16 mouse cellular contexts compared by ENCODE assay signal in the genomic region with DNA sequence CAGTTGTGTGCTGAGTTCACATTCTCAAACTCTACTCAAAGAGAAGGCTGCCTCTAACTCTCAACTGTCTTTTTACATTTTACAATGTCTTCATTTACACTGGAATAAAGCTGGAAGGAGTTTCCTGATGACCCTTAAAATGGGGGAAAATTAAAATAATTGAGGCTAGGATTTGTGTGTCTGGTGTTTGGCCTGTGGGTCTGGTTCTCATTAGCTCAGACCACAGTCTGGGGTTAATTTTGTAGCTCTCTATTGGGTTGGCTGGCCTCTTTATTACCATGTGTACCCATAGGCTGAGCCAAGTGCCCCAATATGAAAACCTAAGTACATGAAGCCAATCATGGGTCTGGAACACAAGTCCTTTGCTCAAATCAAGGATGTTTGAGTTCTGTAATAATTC.
"Had no signal": no experiment of that assay in that cellular context is flagged by ENCODE, and none has a peak within 500 bp of the region (broad histone marks: within the 10 kb centered on the region; RNA-seq: fewer than 3 reads in every experiment).

No protein-coding gene starts in this region.

- H3K27ac ChIP-seq: left cerebral cortex, adult 2 months; limb, embryonic 15.5 days; liver, embryonic 12.5 days; midbrain, embryonic 15.5 days; neural tube, embryonic 13.5 days had no signal

- H3K9me3 ChIP-seq: limb, embryonic 15.5 days; liver, embryonic 12.5 days; megakaryocyte, embryonic 14.5 days; midbrain, embryonic 15.5 days; neural tube, embryonic 13.5 days had no signal

- H3K4me2 ChIP-seq: limb, embryonic 15.5 days; liver, embryonic 12.5 days; lung, embryonic 14.5 days; midbrain, embryonic 11.5 days; midbrain, embryonic 15.5 days; neural tube, embryonic 13.5 days had no signal

- H3K36me3 ChIP-seq: limb, embryonic 15.5 days; liver, embryonic 12.5 days; midbrain, embryonic 15.5 days; neural tube, embryonic 13.5 days had no signal

- H3K9ac ChIP-seq: limb, embryonic 15.5 days; liver, embryonic 12.5 days; lung, embryonic 14.5 days; midbrain, embryonic 15.5 days; neural tube, embryonic 13.5 days had no signal

- DNase-seq: kidney, adult 8-10 months; kidney, postnatal 25 days; lung, embryonic 14.5 days; lung, postnatal 10 days; lung, postnatal 4 days; right cerebral cortex, postnatal 4 days; spleen, adult 18-20 months; thymus, adult 2 months; thymus, postnatal 25 days had no signal

- H3K4me3 ChIP-seq: left cerebral cortex, adult 2 months; limb, embryonic 15.5 days; liver, embryonic 12.5 days; midbrain, embryonic 15.5 days; neural tube, embryonic 13.5 days had no signal

- H3K27me3 ChIP-seq: limb, embryonic 15.5 days; liver, embryonic 12.5 days; megakaryocyte, embryonic 14.5 days; midbrain, embryonic 15.5 days; neural tube, embryonic 13.5 days had no signal

- ATAC-seq: liver, embryonic 12.5 days; midbrain, embryonic 15.5 days had no signal

- H3K4me1 ChIP-seq: liver, embryonic 12.5 days; megakaryocyte, embryonic 14.5 days; midbrain, embryonic 15.5 days had no signal
